ENCODE assay signal across 17 mouse cellular contexts in genomic region chr6:115321883-115322351, GRCm38 (mm10). TPM values are rescaled to one million over a fixed set of nuclear protein-coding genes. Genes with fewer than 3 reads are reported as not detected.
A peak's percentile ranks its signal among the peaks of the same experiment; 100 is the strongest.
DNase-seq lines count a peak whose midpoint lies in the region; ATAC-seq and TF ChIP-seq lines count a peak whose summit lies in the region.
"Had no signal": no experiment of that assay in that cellular context is flagged by ENCODE, and none has a peak within 500 bp of the region (broad histone marks: within the 10 kb centered on the region; RNA-seq: fewer than 3 reads in every experiment).

No protein-coding gene starts in this region.

- WGBS in midbrain, embryonic 14.5 days = 76% methylated on average over 6 of the region's 6 CpGs
- 58% methylated on average over 6 of the region's 6 CpGs for WGBS in midbrain, postnatal 0 days
- 74% methylated on average over 6 of the region's 6 CpGs for WGBS in hindbrain, embryonic 14.5 days
- WGBS in heart, embryonic 11.5 days (ENCODE audit: insufficient replicate concordance) = 72% methylated on average over 6 of the region's 6 CpGs
- WGBS in limb, embryonic 10.5 days = 81% methylated on average over 6 of the region's 6 CpGs

- no peak overlapping the region for H3K4me2 ChIP-seq in midbrain, embryonic 14.5 days (ENCODE audit: low read length)
- H3K4me2 ChIP-seq in midbrain, postnatal 0 days (ENCODE audit: low read depth, low read length, poor library complexity, severe bottlenecking) = no peak overlapping the region
- no peak overlapping the region for H3K4me2 ChIP-seq in hindbrain, embryonic 14.5 days (replicated peaks)
- no peak overlapping the region for H3K4me2 ChIP-seq in heart, embryonic 11.5 days
- H3K4me2 ChIP-seq: embryonic facial prominence, embryonic 15.5 days; lung, embryonic 15.5 days; midbrain, embryonic 11.5 days had no signal

- no peak overlapping the region for H3K4me3 ChIP-seq in midbrain, embryonic 14.5 days (replicated peaks; ENCODE audit: low read depth, low read length)
- H3K4me3 ChIP-seq in midbrain, postnatal 0 days (ENCODE audit: low read depth, low read length) = no peak overlapping the region
- H3K4me3 ChIP-seq in hindbrain, embryonic 14.5 days (replicated peaks; ENCODE audit: low read length) = no peak overlapping the region
- H3K4me3 ChIP-seq in heart, embryonic 11.5 days (ENCODE audit: low read depth, low read length) = no peak overlapping the region
- H3K4me3 ChIP-seq in limb, embryonic 10.5 days = no peak overlapping the region
- H3K4me3 ChIP-seq: embryonic facial prominence, embryonic 15.5 days; lung, embryonic 15.5 days had no signal

- DNase-seq in midbrain, embryonic 14.5 days = peak; percentile 11
- DNase-seq in midbrain, postnatal 0 days (ENCODE audit: low spot score) = no peak
- DNase-seq in hindbrain, embryonic 14.5 days (ENCODE audit: low spot score) = no peak
- no peak for DNase-seq in testis, postnatal 14 days (ENCODE audit: low spot score)
- no peak for DNase-seq in limb, embryonic 10.5 days (ENCODE audit: low spot score)
- DNase-seq: adrenal gland, postnatal 25 days; cerebellum, adult 11 months; heart, adult 18-20 months; heart, postnatal 14 days; liver had no signal

- H3K27me3 ChIP-seq in midbrain, embryonic 14.5 days (ENCODE audit: control insufficient read depth, insufficient read depth, low read length) = no peaks in the 10 kb centered on the region
- H3K27me3 ChIP-seq in midbrain, postnatal 0 days (ENCODE audit: insufficient read depth, low read length) = no peaks in the 10 kb centered on the region
- H3K27me3 ChIP-seq in hindbrain, embryonic 14.5 days (ENCODE audit: control insufficient read depth, insufficient read depth, low read length) = no peaks in the 10 kb centered on the region
- H3K27me3 ChIP-seq in heart, embryonic 11.5 days (ENCODE audit: control insufficient read depth, insufficient read depth, low read length) = no peaks in the 10 kb centered on the region
- no peaks in the 10 kb centered on the region for H3K27me3 ChIP-seq in limb, embryonic 10.5 days (ENCODE audit: low read depth, poor library complexity, severe bottlenecking)
- H3K27me3 ChIP-seq: embryonic facial prominence, embryonic 15.5 days; lung, embryonic 15.5 days had no signal

- no peaks in the 10 kb centered on the region for H3K9me3 ChIP-seq in midbrain, embryonic 14.5 days (ENCODE audit: control insufficient read depth, low read length)
- no peaks in the 10 kb centered on the region for H3K9me3 ChIP-seq in midbrain, postnatal 0 days (ENCODE audit: low read length)
- H3K9me3 ChIP-seq in hindbrain, embryonic 14.5 days (ENCODE audit: control insufficient read depth, low read length) = no peaks in the 10 kb centered on the region
- H3K9me3 ChIP-seq in heart, embryonic 11.5 days (replicated peaks; ENCODE audit: control insufficient read depth, low read length) = no peaks in the 10 kb centered on the region
- H3K9me3 ChIP-seq in limb, embryonic 10.5 days (replicated peaks) = no peaks in the 10 kb centered on the region
- H3K9me3 ChIP-seq: embryonic facial prominence, embryonic 15.5 days; lung, embryonic 15.5 days had no signal

- H3K27ac ChIP-seq in midbrain, embryonic 14.5 days (replicated peaks; ENCODE audit: low read depth, low read length) = no peak overlapping the region
- no peak overlapping the region for H3K27ac ChIP-seq in midbrain, postnatal 0 days (ENCODE audit: low read depth, low read length)
- no peak overlapping the region for H3K27ac ChIP-seq in hindbrain, embryonic 14.5 days
- no peak overlapping the region for H3K27ac ChIP-seq in heart, embryonic 11.5 days (ENCODE audit: low read depth, low read length)
- no peak overlapping the region for H3K27ac ChIP-seq in limb, embryonic 10.5 days
- H3K27ac ChIP-seq: embryonic facial prominence, embryonic 15.5 days; lung, embryonic 15.5 days had no signal

- ATAC-seq in midbrain, embryonic 14.5 days (ENCODE audit: low FRiP score, low TSS enrichment) = no peak
- ATAC-seq in midbrain, postnatal 0 days (ENCODE audit: low FRiP score) = no peak
- peak; percentile 50 for ATAC-seq in granulocyte monocyte progenitor cell, adult 5-6 weeks (replicated peaks; ENCODE audit: poor library complexity, severe bottlenecking)
- ATAC-seq in megakaryocyte progenitor cell, adult 5-6 weeks (replicated peaks; ENCODE audit: poor library complexity) = peak; percentile 9; the same call in 1 of the 2 replicates
- no peak for ATAC-seq in hindbrain, embryonic 14.5 days (ENCODE audit: low FRiP score)
- ATAC-seq in heart, embryonic 11.5 days (replicated peaks; ENCODE audit: insufficient number of reproducible peaks, low FRiP score, low TSS enrichment) = no peak
- ATAC-seq: forebrain, embryonic 16.5 days had no signal

- 0 out of 2 replicates have a peak overlapping the region, but pooled peaks have one; percentile 3 for H3K9ac ChIP-seq in midbrain, embryonic 14.5 days (replicated peaks; ENCODE audit: low read length)
- no peak overlapping the region for H3K9ac ChIP-seq in midbrain, postnatal 0 days (replicated peaks; ENCODE audit: low read length, poor library complexity, severe bottlenecking)
- no peak overlapping the region for H3K9ac ChIP-seq in hindbrain, embryonic 14.5 days
- H3K9ac ChIP-seq in heart, embryonic 11.5 days (ENCODE audit: low read depth, low read length) = no peak overlapping the region
- H3K9ac ChIP-seq: embryonic facial prominence, embryonic 15.5 days; lung, embryonic 15.5 days had no signal

- no peaks in the 10 kb centered on the region for H3K36me3 ChIP-seq in midbrain, embryonic 14.5 days (ENCODE audit: control insufficient read depth, insufficient read depth, low read length)
- H3K36me3 ChIP-seq in midbrain, postnatal 0 days (ENCODE audit: insufficient read depth, low read length) = no peaks in the 10 kb centered on the region
- H3K36me3 ChIP-seq in hindbrain, embryonic 14.5 days (replicated peaks; ENCODE audit: control insufficient read depth, insufficient read depth) = no peaks in the 10 kb centered on the region
- H3K36me3 ChIP-seq in heart, embryonic 11.5 days (ENCODE audit: control insufficient read depth, insufficient read depth, low read length) = no peaks in the 10 kb centered on the region
- H3K36me3 ChIP-seq in limb, embryonic 10.5 days = no peaks in the 10 kb centered on the region
- H3K36me3 ChIP-seq: embryonic facial prominence, embryonic 15.5 days; lung, embryonic 15.5 days had no signal

- H3K4me1 ChIP-seq in midbrain, embryonic 14.5 days (ENCODE audit: control insufficient read depth, insufficient read depth, low read length) = no peaks in the 10 kb centered on the region
- no peaks in the 10 kb centered on the region for H3K4me1 ChIP-seq in midbrain, postnatal 0 days (ENCODE audit: insufficient read depth, low read length)
- no peaks in the 10 kb centered on the region for H3K4me1 ChIP-seq in hindbrain, embryonic 14.5 days (replicated peaks; ENCODE audit: control insufficient read depth, insufficient read depth, low read length)
- H3K4me1 ChIP-seq in heart, embryonic 11.5 days (ENCODE audit: control insufficient read depth, insufficient read depth, low read length) = no peaks in the 10 kb centered on the region
- H3K4me1 ChIP-seq in limb, embryonic 10.5 days = peaks cover 17% of the 10 kb centered on the region
- H3K4me1 ChIP-seq: embryonic facial prominence, embryonic 15.5 days; lung, embryonic 15.5 days had no signal

- TF ChIP-seq CTCF in midbrain, postnatal 0 days (IDR thresholded peaks at IDR 0.05) = no peak

RNA-seq across cellular contexts. Expression of gene Pparg, which starts 38.8 kb away (rescaled TPM):
- 0.36 and 0.77 TPM in 2 replicates for polyA plus RNA-seq in midbrain, embryonic 14.5 days (2014; fragmentation: Nextera tagmentation; extraction: Ambion mirVana)
- 2.0 TPM in 1 of 2 replicates, not detected in the other for total RNA-seq in midbrain, postnatal 0 days (2014; rRNA removed)
- polyA plus RNA-seq in midbrain, postnatal 0 days (2015; fragmentation: Nextera tagmentation; extraction: Ambion mirVana) = 0.25 and 0.33 TPM in 2 replicates
- 0.30 TPM in 1 of 2 replicates, not detected in the other for total RNA-seq in granulocyte monocyte progenitor cell, adult 5-6 weeks (2014; fragmentation: Nextera tagmentation)
- 0.98 and 3.4 TPM in 2 replicates for total RNA-seq in granulocyte monocyte progenitor cell, adult 5-6 weeks (2017)
- 0.32 and 0.69 TPM in 2 replicates for total RNA-seq in megakaryocyte progenitor cell, adult 5-6 weeks (2015)
- 0.24 TPM in 1 of 2 replicates, not detected in the other for total RNA-seq in megakaryocyte progenitor cell, adult 5-6 weeks (2017)
- 0.51 and 0.72 TPM in 2 replicates for polyA plus RNA-seq in hindbrain, embryonic 14.5 days (2014; fragmentation: Nextera tagmentation; extraction: Ambion mirVana)
- polyA plus RNA-seq in heart, embryonic 11.5 days (2014; fragmentation: Nextera tagmentation; extraction: Ambion mirVana) = 0.69 and 1.3 TPM in 2 replicates
- 0.26 and 0.39 TPM in 2 replicates for polyA plus RNA-seq in limb, embryonic 10.5 days (2016; fragmentation: Nextera tagmentation; extraction: Ambion mirVana)

Comparison
In these comparisons a context has a peak if more than half of its experiments do, and no peak if none do; other contexts are left out.
1. ATAC-seq: peak in granulocyte monocyte progenitor cell, adult 5-6 weeks (single experiment) and megakaryocyte progenitor cell, adult 5-6 weeks (single experiment); none in midbrain, embryonic 14.5 days (single experiment), midbrain, postnatal 0 days (single experiment), hindbrain, embryonic 14.5 days (single experiment) and heart, embryonic 11.5 days (single experiment).